Mouse (Mus musculus) stomach, embryonic 16.5 days (tissue): ENCODE measurements around the gene Ndufv1. TPM values are rescaled to one million over a fixed set of nuclear protein-coding genes. Genes with fewer than 3 reads are reported as not detected.

Experiments
- ATAC-seq: fragments of 200-750 bp; cut with Nextera tagmentation; 2 replicates; pipeline ENCODE4 v1.8.0; 2017; ENCODE audit warnings: moderate number of reproducible peaks, moderate TSS enrichment; ENCODE audit not compliant: insufficient read depth, low FRiP score
- H3K27ac ChIP-seq: fragments of 300-500 bp; sonication (generic); 2 replicates; pipeline ENCODE4 v1.5.1; 2014; ENCODE audit warnings: low read length
- H3K27me3 ChIP-seq: fragments of 300-500 bp; sonication (generic); 2 replicates; pipeline ENCODE4 v1.6.1; 2014; ENCODE audit warnings: low read length, control low read depth, mixed read lengths; ENCODE audit not compliant: control insufficient read depth, insufficient read depth
- H3K36me3 ChIP-seq: fragments of 300-500 bp; sonication (generic); 2 replicates; pipeline ENCODE4 v1.6.1; 2014; ENCODE audit warnings: low read length; ENCODE audit not compliant: control insufficient read depth, insufficient read depth
- H3K4me1 ChIP-seq: fragments of 300-500 bp; sonication (generic); 2 replicates; pipeline ENCODE4 v1.6.1; 2014; ENCODE audit warnings: low read length, control low read depth, mixed read lengths; ENCODE audit not compliant: control insufficient read depth, insufficient read depth
- H3K4me2 ChIP-seq: fragments of 300-500 bp; sonication (generic); 2 replicates; pipeline ENCODE4 v1.6.1; 2014; ENCODE audit warnings: low read depth, low read length, mixed read lengths
- H3K4me3 ChIP-seq: fragments of 300-500 bp; sonication (generic); replicated peaks from 2 replicates; pipeline ENCODE4 v1.5.1; 2014; ENCODE audit warnings: mild to moderate bottlenecking, low read length
- H3K9ac ChIP-seq: fragments of 300-500 bp; sonication (generic); 2 replicates; pipeline ENCODE4 v1.6.1; 2014; ENCODE audit warnings: low read length
- H3K9me3 ChIP-seq: fragments of 300-500 bp; sonication (generic); replicated peaks from 2 replicates; pipeline ENCODE4 v1.6.1; 2016; ENCODE audit warnings: low read length, control low read depth; ENCODE audit not compliant: control insufficient read depth
- WGBS: fragments of 180-500 bp; shearing (Covaris S2); extraction: QIAGEN DNeasy Blood & Tissue Kit; methylation state at CpG from one replicate; pipeline ENCODE4 v1.1.7; 2014; 5-methylcytosine and 5-hydroxymethylcytosine counted together
- polyA plus RNA-seq: library from polyadenylated mRNA; unstranded; fragments of >200 nt; fragmentation: Nextera tagmentation; extraction: Ambion mirVana; gene quantifications from 2 replicates; pipeline ENCODE4 v1.2.1, GENCODE M21; 2015

Ndufv1 gene
- polyA plus RNA-seq, 1 experiment from 2014 or later: 223 TPM

DNA sequence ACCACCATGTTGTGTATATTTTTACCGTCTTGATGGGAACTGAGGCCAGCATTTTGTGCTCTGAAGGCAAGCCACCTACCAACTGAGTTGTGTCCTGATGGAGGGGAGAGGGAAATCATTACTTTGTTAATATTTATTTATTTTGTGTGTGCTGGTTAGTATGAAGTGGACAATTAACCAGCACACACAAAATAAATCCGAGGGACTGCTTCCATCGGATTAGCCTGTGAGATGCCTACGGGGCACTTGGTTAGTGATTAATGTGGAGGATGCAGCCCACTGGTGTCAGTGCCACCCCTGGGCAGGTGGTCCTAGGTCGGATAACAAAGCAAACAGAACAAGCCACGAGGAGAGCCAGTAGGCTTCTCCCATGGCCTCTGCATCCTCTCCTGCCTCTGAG lies 17.7 kb downstream of the Ndufv1 start:
- Histone ChIP-seq H3K4me3 (no peak overlapping the region), H3K4me2 (no peak overlapping the region), H3K27ac (no peak overlapping the region), H3K36me3 (no peaks in the 10 kb centered on the region), H3K9ac (no peak overlapping the region), H3K9me3 (no peaks in the 10 kb centered on the region), H3K4me1 (peaks cover 4% of the 10 kb centered on the region; the same call in 1 of the 2 replicates), H3K27me3 (no peaks in the 10 kb centered on the region)
- no peak for ATAC-seq
- WGBS: 58% methylated on average over 6 of the region's 6 CpGs

DNA sequence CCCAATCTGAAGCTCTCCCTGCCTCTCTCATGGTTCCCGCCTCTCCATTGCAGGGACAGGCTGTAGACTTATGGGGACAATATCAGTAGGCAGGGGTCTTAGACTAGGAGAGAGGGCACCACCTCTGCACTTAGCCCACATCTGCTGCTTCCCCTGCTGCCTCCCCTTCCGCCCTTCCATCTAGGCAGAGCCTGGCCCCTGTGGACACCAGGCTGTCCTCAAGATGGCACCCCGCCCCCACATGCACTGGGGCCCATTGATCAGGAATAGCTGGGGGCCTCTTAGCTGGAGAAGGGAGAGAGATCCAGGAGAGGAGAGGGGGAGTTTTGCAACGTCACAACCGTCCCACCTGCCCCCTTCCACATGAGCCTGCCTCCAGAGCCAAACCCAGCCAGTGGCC lies 20.2 kb downstream of the Ndufv1 start, which contains the start of gene Tbx10:
TSS of gene Tbx10 (plus strand) at position 337 of the 400 bp plus-strand sequence.
- ATAC-seq: no peak
- Histone ChIP-seq H3K4me1 (no peaks in the 10 kb centered on the region), H3K27ac (no peak within 1 kb of the TSS), H3K4me3 (no peak within 1 kb of the TSS), H3K4me2 (no peak within 1 kb of the TSS), H3K9ac (no peak within 1 kb of the TSS), H3K36me3 (no peaks in the 10 kb centered on the region), H3K27me3 (no peaks in the 10 kb centered on the region), H3K9me3 (no peaks in the 10 kb centered on the region)
- 59% methylated on average over 5 of the region's 5 CpGs for WGBS

DNA sequence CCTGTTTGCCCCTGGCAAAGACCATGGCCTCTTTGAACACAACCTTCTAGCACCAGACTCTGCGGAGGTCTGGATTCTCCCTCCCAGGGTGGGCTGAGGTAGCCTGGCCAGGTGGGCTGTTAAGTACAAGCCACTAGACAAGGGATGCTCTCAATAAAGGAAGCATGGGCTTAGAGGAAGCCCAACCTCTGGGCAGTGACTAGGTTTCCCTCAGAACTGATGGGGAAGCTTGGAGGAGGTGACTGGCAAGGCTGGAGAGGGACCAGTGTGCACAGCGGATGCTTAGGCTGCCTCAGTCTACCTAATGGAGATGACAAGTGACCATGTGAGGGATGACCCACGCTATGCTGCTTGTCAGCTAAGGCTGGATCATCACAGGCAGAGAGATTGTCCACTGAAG lies 20.6 kb downstream of the Ndufv1 start:
- H3K4me3 ChIP-seq: no peak overlapping the region
- H3K27me3 ChIP-seq: no peaks in the 10 kb centered on the region
- WGBS: 87% methylated on average over 3 of the region's 3 CpGs
- no peak for ATAC-seq
- H3K4me1 ChIP-seq: peaks cover 1% of the 10 kb centered on the region
- no peaks in the 10 kb centered on the region for H3K9me3 ChIP-seq
- H3K36me3 ChIP-seq: no peaks in the 10 kb centered on the region
- no peak overlapping the region for H3K4me2 ChIP-seq
- no peak overlapping the region for H3K9ac ChIP-seq
- H3K27ac ChIP-seq: no peak overlapping the region

DNA sequence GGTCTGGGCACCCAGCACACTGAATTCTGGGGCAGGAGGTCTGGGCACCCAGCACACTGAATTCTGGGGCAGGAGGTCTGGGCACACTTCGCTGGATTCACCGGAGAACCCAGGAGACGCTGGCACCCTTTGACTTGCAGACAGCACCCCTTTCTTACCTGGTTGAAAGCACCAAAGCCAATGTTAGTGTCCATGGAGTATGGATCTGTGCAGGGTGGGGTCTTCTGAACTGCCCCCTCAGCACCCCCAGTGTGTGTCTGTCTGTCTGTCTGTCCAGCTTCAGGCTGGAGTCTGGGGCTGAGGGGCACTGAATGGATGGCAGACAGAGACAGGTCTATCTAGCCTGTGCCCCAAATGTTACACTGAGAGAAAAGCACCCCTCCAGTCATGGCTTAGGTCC lies 21.0 kb downstream of the Ndufv1 start:
- WGBS: 94% methylated on average over 3 of the region's 3 CpGs
- Histone ChIP-seq H3K4me1 (peaks cover 5% of the 10 kb centered on the region), H3K4me2 (no peak overlapping the region), H3K27me3 (no peaks in the 10 kb centered on the region), H3K9me3 (no peaks in the 10 kb centered on the region), H3K4me3 (no peak overlapping the region), H3K9ac (no peak overlapping the region), H3K27ac (no peak overlapping the region), H3K36me3 (no peaks in the 10 kb centered on the region)
- no peak for ATAC-seq

- no peak overlapping the region for H3K4me2 ChIP-seq
- no peak overlapping the region for H3K27ac ChIP-seq
- H3K9ac ChIP-seq: no peak overlapping the region
- H3K27me3 ChIP-seq: no peaks in the 10 kb centered on the region
- no peaks in the 10 kb centered on the region for H3K36me3 ChIP-seq
- ATAC-seq: no peak
- H3K9me3 ChIP-seq: no peaks in the 10 kb centered on the region
- WGBS: 25% methylated on average over 6 of the region's 6 CpGs
- H3K4me1 ChIP-seq: peaks cover 12% of the 10 kb centered on the region
- H3K4me3 ChIP-seq: no peak overlapping the region
Measured at GRCm38 (mm10) chr19:3990804-3991203, 21.8 kb downstream of the Ndufv1 start.

DNA sequence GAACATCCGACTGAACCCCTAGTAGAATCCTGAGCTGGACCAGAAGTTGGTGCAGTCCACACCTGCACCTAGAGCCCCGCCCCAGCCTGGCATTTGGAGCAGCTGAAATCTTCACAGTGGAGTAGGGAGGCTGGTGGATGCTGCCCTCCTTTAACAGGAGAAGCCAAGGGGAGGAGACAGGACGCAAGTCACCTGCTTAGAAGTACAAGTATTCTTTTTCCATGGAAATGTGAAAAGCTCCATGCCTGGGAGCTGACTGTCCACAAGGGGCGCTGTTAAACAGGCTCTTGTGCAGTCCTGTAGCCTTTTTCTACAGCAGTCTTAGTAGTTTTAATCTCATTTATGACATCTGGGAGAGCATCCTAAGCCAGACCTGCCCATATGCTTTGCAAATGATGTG lies 23.9 kb downstream of the Ndufv1 start:
- Histone ChIP-seq H3K27me3 (no peaks in the 10 kb centered on the region), H3K4me1 (peaks cover 12% of the 10 kb centered on the region), H3K4me3 (no peak overlapping the region), H3K27ac (no peak overlapping the region), H3K9ac (no peak overlapping the region), H3K9me3 (no peaks in the 10 kb centered on the region), H3K4me2 (no peak overlapping the region), H3K36me3 (no peaks in the 10 kb centered on the region)
- 86% methylated on average over 4 of the region's 4 CpGs for WGBS
- ATAC-seq: no peak

DNA sequence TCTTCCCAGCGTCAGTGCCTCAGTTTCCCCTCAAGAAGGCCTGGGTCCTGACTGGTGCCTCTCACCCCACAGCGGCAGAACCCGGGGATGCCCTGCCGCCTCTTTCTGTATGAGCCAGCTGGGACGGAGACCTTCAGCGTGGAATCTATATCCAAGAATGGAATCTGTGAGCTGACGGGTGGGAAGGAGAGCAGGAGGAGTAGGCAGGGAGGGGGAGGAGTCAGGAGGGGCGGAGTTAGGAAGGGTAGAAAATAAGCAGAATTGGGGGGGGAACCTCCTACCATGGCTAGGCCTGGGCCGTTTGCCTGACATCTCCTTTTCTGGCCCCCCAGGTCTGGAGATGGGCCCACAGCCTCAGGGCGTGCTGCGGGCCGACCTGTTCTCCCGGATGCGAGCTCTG lies 24.5 kb downstream of the Ndufv1 start:
- H3K9me3 ChIP-seq: no peaks in the 10 kb centered on the region
- H3K4me1 ChIP-seq: peaks cover 12% of the 10 kb centered on the region
- H3K27ac ChIP-seq: no peak overlapping the region
- ATAC-seq: no peak
- no peaks in the 10 kb centered on the region for H3K36me3 ChIP-seq
- no peak overlapping the region for H3K4me3 ChIP-seq
- H3K9ac ChIP-seq: no peak overlapping the region
- no peaks in the 10 kb centered on the region for H3K27me3 ChIP-seq
- 83% methylated on average over 14 of the region's 14 CpGs for WGBS
- no peak overlapping the region for H3K4me2 ChIP-seq

- Histone ChIP-seq H3K9ac (peak within 1 kb of the TSS; percentile 69), H3K4me1 (peaks cover 12% of the 10 kb centered on the region), H3K27ac (peak within 1 kb of the TSS; percentile 70), H3K36me3 (no peaks in the 10 kb centered on the region), H3K4me2 (peak within 1 kb of the TSS; percentile 40), H3K4me3 (peak within 1 kb of the TSS; percentile 15; the same call in 1 of the 2 replicates), H3K27me3 (no peaks in the 10 kb centered on the region), H3K9me3 (no peaks in the 10 kb centered on the region)
- WGBS: 8% methylated on average over 8 of the region's 8 CpGs
- ATAC-seq: peak; percentile 84
Measured at GRCm38 (mm10) chr19:3986334-3986733, 26.3 kb downstream of the Ndufv1 start, which contains the start of gene Acy3. Gene Acy3, plus strand, starts transcription at chr19:3986570.

GRCm38 (mm10) chr19:3985261-3985681 lies 27.3 kb downstream of the Ndufv1 start:
- Histone ChIP-seq H3K9ac (no peak overlapping the region), H3K4me3 (no peak overlapping the region), H3K27ac (0 out of 2 replicates have a peak overlapping the region, but pooled peaks have one; percentile 21), H3K36me3 (no peaks in the 10 kb centered on the region), H3K27me3 (no peaks in the 10 kb centered on the region), H3K9me3 (no peaks in the 10 kb centered on the region), H3K4me2 (no peak overlapping the region), H3K4me1 (peaks cover 12% of the 10 kb centered on the region)
- WGBS: 34% methylated on average over 8 of the region's 8 CpGs
- ATAC-seq: no peak
